Mouse (Mus musculus) urinary bladder, postnatal 36 days (tissue): ENCODE data around the gene Pnpla2.
"Not testable (repeated sequence)": the region's sequence is repeated elsewhere in the genome, so short reads cannot be mapped to it uniquely, and the experiment has no call there.

Experiments used
- DNase-seq, 2 experiments: peaks; one replicate each; pipeline ENCODE4 v3.0.0; 2022; ENCODE audit warnings: low spot score in 2 of 2, mixed read lengths in 1 of 2

Gene Pnpla2

DNA sequence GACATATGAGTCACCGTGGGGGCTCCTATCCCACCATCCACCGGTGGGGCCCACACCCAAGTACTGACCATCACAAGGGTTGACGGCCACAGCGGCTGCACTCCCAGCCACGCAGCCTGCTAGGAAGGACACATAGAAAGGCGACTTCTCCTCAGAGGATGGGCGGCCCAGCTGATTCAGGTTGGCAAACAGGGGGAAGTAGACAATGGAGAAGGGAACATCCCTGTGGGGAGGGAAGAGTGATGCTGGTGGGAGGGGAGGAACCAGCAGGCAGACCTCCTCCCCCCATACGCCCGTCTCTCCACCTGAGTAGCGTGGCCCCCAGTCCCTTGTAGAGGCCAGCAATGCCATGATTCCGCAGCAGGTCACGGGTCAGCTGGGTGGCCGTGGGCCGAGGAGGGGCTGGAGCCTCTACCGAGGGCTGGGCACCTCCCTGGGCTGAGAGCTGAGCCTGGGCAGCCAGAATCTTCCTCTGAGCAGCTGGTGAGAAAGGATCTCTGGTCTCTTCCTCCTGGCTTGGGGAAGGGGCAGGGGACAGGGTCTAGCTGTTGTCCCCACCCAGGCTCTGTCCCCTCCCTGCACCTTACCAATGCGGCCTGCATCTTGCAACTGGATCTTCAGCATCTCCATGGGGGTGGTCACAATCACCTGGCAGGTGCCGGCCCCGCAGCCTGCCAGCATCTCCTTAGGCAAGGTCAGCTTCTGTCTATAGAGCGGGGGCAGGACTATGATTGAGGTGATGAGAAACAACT lies 23.4 kb upstream of the Pnpla2 start:
- no peak for DNase-seq

DNA sequence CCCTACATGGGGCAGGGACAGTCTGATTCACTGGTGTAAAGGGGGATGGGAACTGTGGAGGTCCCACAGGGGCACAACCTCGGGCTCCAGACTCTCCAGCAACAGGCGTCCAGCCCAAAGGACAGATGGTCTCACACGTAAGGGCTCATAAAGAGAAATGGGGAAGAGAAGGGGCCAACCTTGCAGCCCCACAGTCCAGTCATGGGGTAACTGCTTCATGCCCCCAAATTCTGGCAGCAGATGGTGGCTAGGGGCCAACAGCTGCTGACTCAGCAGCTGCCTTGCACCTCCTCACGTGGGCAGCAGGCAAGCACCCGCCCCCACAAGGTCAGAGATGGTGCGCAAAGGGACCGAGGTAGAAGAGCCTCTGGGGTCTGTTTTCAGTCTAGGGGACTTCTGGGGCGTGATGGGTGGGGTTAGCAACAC lies 22.8 kb upstream of the Pnpla2 start:
- DNase-seq: no peak

DNA sequence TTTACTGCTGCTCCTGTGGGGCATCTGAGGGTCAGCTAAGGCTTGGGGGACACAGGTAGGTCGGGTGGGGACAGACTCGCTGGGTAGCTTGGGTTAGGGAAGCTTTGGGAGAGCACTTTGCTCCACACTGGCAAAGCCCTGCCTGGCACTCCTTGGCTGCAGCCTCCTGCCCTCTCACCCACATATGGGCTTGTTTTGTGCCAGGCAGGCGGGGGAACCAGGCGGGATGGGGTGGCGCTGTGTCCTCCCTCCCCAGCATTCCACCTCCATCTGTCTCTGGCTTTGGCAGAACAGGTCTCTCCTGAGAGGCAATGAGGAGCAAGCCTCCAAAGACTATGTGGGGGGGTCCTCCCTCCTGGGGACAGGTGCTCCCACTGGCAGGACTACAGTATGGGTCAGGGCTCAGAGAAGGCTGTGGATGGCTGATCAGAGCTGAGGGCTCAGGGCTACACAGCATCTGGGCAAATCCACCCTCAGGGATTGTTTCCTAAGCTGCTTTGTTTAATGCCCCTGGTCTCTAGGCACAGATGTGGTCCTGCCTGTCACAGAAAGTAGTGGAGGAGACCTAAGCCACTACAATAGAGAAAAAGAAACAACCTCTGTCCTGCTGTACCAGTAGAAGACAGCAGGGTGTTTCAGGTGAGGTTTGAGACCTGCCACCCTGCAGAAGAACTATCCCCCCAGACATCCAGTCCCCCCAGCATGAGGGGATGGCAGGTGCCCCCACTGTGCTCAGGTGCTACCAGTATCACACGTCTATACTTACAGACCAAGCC lies 22.1 kb upstream of the Pnpla2 start:
- peak in 1 of 2 experiments; percentile 83 for DNase-seq

DNA sequence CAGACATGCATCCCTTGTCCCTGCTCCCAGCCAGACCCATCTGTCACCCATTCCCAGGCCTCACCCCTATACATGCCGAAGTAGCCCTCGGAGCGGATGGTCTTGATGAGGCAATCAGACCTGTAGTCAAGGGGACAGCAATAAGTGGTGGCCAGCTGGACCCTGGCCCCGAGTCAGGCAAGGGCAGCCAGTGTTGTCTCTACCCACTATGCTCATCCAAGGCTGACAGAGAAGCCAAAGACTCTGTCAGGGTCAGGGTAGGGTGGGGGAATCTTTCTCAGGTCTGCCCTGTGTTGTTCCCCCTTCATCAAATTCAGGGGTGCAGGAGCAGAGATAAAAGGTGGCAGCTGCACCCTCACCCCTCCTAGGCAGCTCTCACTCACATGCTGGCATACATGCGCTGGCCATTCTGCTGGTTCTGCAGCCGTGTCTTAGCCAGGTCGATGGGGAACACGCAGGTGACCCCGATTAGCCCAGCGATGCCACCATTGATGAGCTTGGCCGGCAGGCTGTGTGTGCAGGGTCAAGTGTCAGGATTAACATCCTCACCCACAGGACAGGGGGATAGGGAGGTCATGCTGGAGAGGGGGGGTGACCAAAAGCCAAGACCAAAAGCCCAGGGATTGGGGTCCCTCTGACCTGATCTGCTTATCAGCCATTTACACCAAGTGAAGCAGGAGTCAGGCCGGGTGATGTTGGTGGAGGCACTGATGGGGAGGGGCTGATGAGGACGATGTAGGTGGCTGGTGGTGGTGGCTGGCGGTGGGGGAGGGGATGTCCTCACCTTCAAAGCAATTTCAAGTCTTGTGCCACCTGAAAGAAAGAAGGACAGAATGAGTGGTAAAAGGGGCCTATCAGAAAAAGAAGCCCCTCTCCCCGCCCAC lies 21.2 kb upstream of the Pnpla2 start:
- no peak for DNase-seq

DNA sequence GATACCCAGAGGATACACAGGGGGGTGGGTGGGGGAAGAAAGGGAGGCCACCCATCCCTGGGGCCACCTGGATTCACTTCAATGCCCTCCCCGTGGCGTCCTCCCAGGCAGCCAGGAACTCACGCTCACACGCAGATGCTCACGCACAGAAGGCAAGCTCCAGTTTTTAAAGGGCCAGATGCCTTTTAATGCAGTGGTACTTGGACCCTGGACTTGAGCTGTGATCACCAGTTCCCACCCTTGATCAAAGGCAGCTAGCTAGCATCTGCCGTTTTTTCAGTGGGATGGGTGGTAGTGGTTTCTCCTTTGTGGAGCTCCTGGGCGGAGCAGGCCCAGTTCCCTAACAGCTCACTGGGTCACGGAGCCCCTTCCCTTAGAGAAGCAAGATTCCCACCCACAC lies 20.5 kb upstream of the Pnpla2 start:
- no peak for DNase-seq

DNA sequence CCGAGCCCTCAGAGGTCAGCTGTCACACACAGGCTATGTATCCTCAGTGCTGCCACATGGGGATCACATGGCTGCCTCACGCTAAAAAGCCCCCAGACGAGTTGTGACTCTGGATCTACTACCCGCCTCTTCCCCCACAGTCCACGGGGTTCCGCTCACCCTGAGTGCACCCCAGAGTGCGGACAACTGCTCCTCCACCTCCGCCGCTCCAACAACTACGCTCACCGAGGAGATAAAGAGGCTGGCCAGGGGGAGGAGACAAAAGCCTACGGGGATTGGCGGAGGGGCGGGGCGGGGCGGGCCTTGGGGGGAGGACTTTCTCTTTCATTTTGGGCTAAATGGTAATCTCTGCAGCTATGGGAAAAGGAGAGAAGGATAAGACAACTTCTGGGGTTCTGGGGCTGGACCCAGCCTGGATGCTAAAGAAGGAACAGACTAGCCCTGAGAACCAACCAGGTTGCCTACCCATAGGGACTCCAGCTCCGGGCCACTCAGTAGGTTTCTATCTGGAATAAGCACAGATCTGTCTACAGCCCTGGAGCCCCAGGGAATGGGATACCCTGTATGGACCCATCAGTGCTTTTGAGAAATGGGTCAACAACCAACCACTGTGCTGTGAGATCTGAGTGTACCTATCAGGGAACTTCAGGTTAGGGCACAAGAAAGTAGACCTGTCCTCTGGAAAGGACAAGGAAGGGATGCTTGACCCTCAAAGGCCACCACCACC lies 19.7 kb upstream of the Pnpla2 start:
- no peak for DNase-seq

DNA sequence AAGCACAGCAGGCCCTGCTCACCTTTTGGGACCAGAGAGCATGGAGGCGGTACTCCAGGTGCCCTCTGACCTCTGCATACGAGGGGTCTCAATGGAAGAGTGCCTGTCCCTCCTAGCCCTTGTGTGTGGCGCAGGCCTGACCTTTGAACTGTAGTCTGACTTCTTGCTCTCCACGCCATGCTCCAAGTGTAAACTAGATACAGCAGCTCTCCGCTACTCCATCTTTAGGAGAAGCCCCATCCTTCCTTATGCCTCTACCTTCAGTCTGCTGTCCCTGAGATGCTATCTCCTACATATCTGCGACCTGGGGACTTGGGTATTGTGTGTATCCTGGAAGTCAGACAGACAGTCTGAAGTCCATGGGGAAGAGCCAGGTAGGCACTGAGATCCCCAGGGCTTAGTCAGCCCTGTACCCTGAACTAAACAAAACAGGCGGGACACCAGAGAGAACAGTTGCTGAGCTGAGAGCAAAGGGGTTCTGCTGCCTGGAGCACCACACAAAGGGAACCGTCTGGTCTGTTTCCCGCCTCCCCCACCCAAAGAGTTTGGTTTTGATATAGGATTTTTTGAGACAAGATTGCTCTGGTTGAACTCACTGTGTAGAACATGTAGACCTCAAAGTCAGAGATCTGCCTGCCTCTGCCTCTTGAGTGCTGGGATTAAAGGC lies 19.0 kb upstream of the Pnpla2 start:
- DNase-seq: no peak

DNA sequence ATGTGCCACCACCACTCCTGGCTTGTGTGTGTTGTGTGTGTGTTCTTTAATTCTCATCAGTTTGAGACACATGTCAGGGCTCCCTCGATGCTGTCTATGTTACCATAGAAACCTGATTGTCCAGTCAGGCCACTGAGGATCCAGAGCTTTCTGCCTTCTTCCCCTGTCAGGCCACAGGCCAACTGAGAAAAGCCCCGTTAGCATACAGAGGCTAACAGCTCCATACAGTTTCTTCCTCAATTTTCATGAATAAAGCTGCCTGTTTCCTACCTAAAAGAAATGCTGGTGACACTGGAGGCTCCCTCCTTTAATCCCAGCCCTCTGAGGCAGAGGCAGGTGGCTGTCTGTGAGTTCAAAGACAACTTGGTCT lies 18.5 kb upstream of the Pnpla2 start:
- no peak for DNase-seq

DNA sequence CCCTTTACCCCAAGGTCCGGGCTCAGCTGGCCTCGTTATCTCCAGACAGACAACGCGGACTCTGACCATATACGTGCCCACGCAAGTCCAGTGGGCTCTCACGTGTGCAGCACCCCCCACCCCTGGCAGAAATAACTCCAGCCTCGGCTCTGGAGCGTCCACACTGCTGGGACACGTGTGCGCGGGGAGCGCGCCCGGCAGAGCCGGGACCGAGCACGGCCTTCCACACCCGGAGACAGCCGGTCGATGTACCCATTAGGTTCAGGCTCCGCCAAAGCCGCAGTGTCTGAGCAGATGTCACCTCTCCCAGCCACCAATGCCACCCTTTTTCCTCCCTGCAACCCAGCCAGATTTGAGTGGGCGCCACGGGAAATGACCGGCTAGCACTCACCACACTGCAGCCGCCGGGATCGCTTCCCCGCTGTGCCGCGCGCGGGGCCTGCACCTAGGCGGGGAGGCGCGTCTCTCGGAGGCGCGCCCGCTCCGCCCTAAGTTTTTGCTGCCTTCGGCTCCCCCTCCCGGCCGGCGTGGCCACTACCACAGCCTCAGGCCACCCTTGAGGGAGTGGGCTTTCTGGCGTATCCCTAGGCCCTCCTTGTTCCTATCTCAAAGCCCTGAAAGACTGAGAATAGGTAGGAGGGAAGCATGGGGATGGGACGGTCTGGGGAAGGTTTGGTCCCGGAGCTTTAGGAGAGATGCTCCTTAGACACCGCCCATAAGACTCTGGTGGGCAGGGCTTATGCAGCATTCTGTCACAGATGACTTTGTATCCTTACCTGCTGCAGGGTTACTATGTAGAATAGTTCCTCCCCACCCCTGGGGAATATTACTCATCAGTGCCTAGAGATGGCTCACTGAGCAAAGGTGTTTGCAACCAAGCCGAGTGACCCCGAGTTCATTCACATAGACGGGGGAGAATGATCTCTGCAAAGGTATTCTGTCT lies 17.5 kb upstream of the Pnpla2 start, which contains the start of gene Slc25a22:
Slc25a22 (minus strand) TSS at position 715 of the 943 bp plus-strand sequence.
- peak; percentile 78 to 81 for DNase-seq

DNA sequence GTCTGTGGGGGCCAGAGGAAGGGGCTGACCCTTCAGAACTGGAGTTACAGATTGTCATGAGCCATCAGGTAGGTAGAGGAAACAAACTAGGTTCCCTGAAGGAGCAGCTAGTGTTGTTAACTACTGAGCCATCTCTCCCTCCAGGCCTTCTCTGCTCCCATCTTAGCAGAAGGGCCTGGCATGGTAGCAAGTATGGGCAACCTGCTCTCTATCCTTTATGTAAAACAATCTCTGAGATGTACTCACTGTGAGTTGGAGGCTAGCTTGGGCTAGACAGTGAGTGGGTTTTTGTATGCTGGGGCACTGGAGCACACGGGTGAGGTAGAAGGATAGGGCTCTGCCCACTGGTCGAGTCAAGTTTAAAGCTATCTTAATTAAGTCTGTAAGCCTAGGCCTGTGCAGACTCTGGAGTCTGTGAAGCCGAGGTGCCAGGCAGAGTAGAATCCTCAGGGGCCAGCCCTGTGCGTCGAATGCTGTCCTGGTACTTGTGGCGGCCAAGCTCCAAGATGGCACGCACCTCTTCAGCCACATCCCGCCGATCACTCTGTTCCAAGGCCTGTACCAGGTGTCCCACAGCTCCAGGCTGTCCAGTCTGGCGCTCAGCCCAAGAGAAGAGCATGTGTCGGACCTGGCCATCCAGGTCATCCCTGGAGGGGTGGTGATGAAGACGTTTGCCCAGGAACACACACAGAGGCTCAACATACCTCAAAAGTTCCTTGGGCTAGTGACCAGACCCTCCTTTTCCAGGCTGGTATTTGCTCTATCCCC lies 16.6 kb upstream of the Pnpla2 start:
- no peak for DNase-seq

DNA sequence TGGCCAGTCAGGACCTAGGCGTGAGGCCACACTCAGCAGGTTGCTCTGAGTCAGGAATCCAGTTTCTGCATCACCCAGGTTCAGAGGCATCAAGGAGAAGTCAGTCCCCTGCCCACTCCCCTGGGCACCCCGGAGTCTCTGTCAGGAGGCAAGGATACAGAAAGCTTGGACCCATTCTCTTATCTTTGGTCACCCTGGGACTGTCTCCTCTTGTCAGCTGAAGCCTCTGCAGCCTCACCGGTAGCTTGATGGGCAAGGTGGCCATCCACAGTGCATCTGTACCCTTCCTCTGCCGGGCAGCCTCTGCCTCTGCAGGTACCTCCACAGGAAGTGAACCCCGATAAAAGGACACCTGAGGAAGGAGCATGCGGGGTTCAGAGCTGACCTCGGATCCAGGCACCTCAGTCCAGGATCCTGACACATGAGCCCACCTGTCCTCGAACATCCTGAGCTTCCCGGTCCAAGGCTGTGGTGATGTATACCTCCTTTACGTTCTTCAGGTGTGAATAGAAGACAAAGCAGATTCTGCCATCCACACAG lies 15.8 kb upstream of the Pnpla2 start:
- DNase-seq: no peak

DNA sequence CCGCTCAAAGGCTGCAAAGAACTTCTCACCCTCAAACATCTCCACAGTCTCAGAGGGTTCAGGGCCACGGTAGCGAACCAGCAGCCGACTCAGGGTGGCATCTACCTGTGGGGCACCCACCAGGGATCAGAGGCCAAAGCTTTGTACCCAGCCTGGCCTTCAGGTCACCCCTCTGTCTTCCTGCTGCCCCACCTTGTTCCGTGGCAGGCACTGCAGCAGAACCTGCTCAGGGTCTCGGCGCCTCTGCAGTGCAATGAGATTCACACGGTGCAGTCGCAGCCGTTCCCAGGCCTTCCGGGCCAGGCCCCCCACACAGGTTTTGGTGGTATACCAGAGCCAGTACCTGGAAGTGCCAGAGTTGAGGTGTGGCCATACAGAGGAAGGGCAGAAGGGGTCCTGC lies 15.2 kb upstream of the Pnpla2 start:
- no peak for DNase-seq

DNA sequence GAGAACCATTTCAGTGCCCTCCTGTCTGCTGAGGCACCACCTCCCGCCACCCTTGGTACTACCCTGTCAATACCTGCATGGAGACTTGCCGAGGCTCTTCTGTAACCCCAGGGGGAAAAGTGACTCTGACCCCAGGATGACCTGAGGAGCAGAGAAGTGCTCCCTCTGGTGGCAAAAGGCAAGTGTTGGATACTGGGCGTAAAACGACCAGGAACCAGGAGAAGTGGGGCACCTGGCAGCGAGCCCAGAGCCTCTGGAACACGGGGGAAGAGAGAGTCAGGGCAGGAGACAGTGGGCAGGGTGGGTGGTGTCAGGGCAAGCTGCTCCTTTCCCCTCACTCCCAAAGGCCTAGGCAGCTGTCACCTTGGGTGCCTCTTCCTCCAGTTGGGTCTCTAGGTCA lies 14.4 kb upstream of the Pnpla2 start:
- DNase-seq: no peak

DNA sequence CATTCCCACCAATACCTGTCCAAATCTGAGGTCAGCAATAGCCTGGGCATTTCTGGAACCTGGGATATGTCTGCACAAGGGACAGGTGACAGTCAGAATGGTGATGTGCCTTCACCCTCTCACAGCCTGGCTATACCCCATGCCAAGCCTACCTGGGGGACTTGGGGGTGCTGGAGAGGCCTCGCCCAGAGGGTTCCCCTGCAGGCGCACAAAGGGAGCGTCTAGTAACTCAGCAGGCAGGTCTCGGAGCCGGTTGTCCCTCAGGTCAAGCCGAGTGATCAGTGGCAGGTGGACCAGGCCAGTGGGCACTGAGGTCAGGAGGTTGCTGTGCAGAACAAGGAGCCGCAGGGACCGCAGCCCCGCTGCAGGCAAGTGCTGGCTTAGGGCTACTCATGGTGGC lies 13.5 kb upstream of the Pnpla2 start:
- DNase-seq: no peak

DNA sequence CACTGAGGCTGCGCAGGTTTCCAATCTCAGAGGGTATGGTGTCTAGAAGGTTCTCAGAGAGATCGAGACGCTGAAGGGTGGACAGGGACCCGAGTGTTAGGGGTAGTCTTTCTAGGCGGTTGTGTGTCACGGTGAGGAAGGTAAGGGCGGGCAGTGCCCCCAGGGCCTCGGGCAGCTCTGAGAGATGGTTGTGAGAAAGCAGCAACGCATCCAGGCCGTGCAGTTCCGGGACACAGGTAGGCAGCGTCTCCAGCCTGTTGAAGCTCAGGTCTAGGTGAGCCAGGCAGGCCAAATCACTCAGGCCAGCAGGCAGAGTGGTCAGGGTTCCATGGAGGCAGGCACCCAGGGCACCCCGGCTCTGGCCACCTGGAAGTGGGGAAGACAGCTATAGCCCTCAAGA lies 12.8 kb upstream of the Pnpla2 start:
- DNase-seq: no peak

DNA sequence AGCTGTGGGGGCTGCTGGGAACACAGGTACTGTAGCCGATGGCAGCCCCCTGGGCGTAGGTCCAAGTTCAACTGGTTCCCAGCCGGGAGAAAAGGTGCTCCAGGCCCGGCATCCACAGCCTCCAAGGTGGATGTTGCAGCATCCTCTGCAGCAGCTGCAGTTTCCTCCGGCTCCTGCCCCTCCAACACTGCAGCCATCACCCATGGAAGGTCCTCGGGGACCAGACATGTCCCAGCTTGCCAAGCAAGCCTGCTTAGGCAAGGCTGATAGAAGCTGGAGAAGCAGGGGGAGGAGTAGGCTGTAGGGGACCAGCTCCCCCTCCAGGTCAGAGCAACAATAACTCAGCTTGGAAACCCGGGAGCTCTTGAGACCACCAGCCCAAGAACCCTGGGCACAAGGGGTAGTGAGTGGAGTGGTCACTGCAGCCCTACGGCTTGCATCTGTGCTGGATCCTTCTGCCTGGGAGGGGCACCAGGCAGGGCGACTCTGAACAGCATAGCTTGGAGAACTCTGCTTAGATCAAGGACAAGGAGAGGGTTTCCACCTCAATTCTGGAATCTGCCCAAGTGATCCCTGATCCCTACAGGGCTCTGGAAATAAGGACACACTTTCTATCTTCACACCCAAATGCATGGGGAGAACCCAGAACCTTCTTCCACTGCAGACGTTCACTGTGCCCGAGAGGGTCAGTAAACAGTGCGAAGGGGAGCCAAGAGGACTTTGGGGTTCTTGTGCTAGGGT lies 11.7 kb upstream of the Pnpla2 start:
- no peak for DNase-seq

DNA sequence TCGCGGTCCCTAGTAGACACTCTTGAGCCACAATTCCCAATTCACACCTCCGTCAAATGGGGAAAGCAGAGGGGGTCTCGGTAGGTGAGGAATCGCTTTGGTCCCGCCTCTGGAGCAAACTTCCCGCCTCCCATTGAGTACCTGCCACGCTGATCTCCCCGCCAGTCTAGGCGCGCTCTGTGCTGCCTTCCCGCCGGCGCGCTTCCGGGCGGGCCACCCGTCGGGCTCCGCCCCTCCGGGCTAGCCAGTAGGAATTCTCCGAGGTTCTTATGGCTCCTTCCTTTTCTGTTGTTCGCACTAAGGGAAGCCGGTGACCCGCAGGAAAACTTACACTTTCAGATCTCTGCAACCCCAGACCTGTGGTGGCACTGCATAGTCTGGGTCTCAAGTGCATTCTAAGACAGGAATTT lies 11.2 kb upstream of the Pnpla2 start, which contains the start of gene Pidd1:
Pidd1 (minus strand) TSS at position 198 of the 410 bp plus-strand sequence.
- DNase-seq: peak in 1 of 2 experiments; percentile 69

DNA sequence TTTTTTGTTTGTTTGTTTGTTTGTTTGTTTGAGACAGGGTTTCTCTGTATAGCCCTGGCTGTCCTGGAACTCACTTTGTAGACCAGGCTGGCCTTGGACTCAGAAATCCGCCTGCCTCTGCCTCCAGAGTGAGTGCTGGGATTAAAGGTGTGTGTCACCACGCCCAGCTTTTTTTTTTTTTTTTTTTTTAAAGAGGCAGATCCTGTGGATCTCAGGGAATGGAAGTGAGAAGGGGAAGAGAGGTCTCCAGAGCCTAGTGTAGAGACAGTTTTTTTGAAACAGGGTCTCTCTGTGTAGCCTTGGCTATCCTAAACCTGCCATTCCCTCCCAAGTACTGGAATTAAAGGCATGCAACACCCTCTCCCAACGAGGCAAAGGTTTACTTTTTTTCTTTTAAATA lies 8.6 kb upstream of the Pnpla2 start:
- not testable (repeated sequence) for DNase-seq
